Mouse (Mus musculus): ENCODE results near the gene Lrpprc. TPM values are rescaled to one million over a fixed set of nuclear protein-coding genes. Genes with fewer than 3 reads are reported as not detected.

The Lrpprc gene
- total RNA-seq, 2 experiments from 2014 or later: 55.6 to 58.0 TPM

DNA sequence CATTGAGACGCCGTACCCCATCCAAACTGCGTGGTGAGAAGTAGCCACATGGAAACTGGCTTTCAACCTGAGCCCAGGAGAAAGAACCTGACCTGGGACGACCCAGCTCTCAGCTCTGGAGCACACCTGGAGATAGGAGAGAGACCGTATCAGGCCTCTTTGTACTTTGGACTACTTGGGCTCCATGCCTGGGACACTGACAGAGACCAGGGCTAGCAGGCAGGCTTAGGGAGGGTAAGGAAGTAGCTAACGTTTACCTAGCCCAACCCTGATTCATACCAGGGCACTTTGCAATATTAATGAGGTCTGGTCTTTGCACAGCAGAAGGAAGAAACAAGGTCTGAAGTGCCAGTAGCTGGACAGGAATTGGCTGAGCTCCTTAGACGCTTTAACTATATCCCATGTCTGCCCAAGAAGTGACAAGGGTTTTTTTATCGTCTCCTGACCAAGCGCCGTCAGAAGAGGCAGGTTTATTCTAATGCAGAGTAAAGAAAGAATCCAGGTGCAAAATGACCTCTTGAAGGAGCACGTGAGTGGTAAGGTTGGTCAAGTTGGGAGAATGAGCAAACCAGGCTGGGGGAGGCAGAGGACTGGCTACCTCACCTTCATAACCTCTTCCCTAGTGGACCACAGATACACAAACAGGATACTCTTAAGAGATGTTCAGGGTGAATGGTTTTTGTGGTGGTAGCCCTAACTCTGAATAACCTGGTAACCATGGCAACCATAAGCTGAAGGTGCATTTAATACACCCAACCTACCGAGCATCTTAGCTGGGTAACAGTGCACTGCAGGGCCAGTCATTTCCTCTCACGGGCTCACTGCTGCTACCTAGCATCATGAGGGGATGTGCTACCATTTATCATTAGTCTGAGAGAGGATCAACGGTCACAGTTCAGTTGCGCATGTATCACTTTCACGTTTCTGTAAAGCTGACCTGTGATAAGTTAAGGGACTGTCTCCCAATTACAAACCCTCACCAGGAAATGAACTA lies 117.9 kb downstream of the Lrpprc start:
- DNase-seq (ENCODE audit: low spot score in 2 of 2): no peak

DNA sequence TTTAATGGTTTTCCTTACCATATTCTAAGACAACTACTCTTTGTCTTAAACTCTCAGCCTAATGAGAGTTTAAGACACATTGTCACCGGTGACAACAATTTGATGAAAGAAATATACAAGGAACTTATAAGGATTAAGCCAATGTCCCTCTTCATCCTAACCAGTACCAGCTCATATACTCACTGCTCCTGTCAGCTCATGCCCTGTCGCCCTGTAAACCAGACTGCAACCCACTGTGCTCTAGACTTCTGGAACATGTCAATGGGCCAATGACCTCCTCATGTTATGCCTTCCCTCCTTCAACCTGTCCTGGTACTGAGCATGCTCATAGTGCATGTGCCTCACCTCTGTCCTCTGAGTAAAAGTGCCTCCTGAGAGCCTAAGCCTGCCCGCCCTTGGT lies 122.7 kb downstream of the Lrpprc start:
- no peak for DNase-seq (ENCODE audit: low spot score in 2 of 2)

DNA sequence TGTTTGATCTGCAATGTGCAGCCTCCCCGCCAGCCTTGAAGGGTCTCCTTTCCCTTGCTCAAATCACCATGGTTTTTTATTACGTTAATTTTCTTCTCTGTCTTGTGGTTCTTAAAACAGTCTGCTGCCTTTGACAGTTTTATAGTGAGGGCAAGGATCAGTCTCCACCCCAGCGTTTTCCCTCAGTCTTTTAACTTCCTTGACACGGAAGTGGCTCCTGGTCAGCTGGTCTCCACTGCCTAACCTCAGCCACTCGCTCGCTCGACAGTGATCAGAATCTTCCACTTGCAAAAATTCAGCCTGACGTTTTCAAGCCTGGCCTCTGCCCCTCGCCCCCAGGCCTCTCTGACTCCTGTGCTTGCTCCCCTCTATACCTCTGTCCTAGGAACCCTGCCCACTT lies 124.9 kb downstream of the Lrpprc start:
- no peak for DNase-seq (ENCODE audit: low spot score in 2 of 2)

DNA sequence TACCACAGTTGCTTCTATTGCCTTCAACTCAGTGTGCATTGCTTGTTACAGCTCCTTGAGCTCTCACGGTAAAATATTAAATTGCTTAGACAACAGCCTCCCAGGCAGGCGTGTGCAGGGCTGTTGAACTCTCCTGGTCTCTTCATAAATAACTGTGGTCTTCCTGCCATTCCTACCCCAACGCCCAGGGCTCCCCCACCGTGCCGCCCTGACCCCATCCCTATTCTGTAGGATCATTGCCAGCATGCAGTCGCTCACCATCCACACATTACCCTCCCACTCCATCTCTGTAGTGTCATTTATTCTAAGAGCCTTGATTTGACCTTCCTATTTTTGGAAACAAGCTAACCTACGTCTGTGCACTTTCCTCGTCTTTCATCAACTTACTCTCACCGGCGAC lies 125.5 kb downstream of the Lrpprc start:
- DNase-seq (ENCODE audit: low spot score in 2 of 2): no peak

DNA sequence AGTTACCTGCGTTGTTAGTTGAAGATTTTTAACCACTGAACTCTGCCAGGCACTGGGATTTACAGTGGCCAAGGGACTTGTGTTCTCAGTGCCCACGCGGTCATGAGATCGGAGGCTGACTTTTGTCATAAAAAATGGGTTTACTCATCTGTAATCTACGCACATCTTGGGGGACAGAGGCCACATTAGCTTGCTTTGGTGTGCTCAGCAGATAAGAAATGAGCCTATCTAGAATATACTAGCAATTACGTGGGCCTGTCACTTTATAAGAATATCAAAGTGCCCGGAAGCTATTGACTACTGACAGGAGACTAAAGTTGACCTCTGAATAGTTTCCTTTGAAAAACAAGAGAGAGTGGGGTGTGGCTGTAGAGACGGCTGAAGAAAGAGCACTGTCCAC lies 131.6 kb downstream of the Lrpprc start:
- DNase-seq (ENCODE audit: low spot score in 2 of 2): no peak

DNA sequence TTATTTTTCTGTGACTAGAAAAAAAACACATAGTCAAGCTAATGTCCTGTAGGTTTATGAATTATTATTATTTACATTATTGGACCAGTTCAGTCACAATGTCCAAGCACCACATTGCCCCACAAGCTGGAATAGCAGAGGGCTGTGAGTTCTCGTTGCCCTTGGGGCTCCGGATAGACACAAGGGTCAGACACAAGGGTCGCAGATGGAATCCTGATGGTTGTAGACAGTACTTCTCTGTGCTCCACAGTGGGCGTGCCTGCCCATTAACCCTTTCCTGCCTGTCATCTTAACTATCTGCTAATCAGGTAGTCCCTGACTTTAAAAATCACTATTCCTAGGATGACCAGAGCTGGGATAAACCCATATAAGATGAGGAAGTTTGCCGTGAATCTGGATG lies 132.4 kb downstream of the Lrpprc start:
- DNase-seq (ENCODE audit: low spot score in 2 of 2): no peak

DNA sequence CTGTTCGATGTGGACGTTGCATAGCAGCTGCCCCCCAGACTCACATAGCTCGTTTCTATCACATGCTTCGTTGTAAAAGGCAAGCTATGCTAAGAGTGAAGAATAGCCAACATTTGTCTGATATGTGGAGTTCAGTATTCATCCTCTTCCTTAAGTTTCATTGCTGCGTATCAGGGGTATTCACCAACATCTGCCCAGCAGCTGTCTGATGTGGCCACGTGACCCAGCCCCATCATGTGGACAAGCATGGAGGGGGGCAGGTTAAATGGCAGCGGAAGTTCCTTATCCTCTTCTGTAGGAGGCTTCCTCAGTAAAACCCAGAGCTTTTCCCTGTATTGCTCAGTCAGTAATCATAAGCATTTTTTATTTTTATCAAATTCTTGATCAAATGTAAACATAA lies 132.8 kb downstream of the Lrpprc start:
- DNase-seq (ENCODE audit: low spot score in 2 of 2): no peak

DNA sequence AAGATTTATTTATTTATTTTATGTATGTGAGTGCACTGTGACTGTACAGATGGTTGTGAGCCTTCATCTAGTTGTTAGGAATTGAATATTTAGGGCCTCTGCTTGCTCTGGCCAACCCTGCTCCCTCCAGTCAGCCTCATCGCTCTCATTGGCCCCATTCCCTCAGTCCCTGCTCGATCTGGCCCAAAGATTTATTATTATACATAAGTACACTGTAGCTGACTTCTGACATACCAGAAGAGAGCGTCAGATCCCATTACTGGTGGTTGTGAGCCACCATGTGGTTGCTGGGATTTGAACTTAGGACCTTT lies 133.2 kb downstream of the Lrpprc start:
- no peak for DNase-seq (ENCODE audit: low spot score in 2 of 2)

DNA sequence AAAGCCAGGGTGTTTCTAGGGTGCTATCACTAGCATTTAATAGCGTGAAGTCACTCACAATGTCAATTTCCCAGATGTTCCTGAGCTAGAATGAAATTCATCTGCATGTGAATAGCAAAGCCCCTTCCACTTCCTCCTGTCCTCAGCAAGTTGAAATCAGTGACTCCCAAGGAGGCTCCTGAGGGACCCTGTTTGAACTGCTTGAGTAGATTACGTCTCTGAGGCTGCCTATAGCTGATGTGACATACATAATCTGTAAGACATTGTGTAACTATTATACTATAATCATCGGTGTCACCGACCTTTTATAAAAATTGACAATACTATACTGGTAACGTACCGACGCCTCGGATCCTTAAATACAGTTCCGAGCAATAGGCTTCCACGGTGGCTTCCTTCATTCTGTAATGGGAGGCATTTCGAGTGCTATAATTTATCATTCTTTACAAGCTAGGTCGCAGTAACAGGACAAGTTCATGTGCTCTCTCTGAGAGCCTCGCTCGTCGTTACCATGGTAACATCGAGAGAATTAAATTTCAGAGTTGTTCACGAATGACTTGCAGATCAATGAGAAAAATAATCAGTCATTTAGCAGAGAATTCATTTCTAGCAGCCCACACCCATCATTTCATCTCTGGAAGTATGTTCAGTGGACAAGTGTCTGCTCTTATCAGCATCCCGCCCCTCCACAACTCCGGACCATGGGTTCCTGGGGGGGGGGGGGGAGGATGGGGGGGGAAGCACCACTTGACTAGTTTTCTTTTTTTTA lies 133.8 kb downstream of the Lrpprc start:
- peak in 1 of 2 experiments; percentile 25 for DNase-seq (ENCODE audit: low spot score in 2 of 2)

DNA sequence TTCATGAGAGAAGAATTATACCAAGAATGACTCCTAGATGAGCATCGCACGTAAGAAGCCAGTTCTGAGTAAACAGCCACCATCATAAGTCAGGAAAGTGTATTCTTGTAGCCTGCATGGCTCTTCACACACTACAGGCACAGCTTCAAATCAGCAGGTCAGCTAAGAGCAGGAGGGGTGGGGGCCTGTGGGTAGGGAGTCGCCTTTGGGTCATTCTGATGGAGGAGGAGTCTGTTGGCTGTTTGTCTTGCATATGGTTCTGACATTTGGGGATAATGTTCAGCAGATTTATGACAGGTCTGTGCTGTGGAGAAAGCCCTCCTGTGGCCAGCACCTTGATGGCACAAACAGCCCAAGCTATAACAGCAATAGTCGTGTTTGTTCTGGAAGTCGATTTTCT lies 134.4 kb downstream of the Lrpprc start:
- no peak for DNase-seq (ENCODE audit: low spot score in 2 of 2)

Other genes starting within 250 kb of the Lrpprc start
- gene Dync2li1, start 164.3 kb downstream of the Lrpprc start, total RNA-seq (2021): 10 to 100 TPM; 22.0 to 22.8 TPM
- gene Abcg8, start 114.5 kb downstream of the Lrpprc start, total RNA-seq (2021): not detected
- not detected for gene Abcg5, start 107.8 kb downstream of the Lrpprc start, total RNA-seq (2021)
- gene Ppm1b, start 166.0 kb upstream of the Lrpprc start, total RNA-seq (2021): 100 to 1,000 TPM; 126 to 127 TPM
- under 1 TPM in 1 of 2 experiments, not detected in 1; 0.27 TPM for gene Slc3a1, start 237.6 kb upstream of the Lrpprc start, total RNA-seq (2021)

All from layer of hippocampus, adult 18-20 months (tissue).